Mouse (Mus musculus): ENCODE results near the gene Gm20388. TPM values are rescaled to one million over a fixed set of nuclear protein-coding genes. Genes with fewer than 3 reads are reported as not detected.

Gm20388 gene
- total and polyA plus RNA-seq, 2 experiments from 2014 or later = 51.3 TPM; not detected in 1

DNA sequence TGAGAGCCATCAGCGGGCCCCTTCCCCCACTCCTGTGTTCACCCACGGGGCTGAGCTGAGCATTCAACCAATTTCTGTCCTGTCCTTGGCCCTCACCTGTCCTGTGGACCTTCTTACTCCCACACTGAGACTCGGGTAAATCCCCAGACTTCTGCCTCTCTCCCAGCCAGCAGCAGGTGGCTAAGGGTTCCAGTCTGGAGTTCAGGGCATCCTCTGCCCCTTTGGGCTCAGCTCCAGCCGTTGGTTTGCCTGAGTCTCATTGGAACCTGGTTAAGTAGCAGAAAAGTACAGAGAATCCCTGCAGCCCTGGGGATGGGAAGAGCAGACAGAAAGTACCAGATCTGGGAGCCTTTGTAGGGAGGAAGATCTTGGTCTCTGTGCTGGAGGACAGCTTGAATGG is 321.8 kb downstream of the Gm20388 start:
- Histone ChIP-seq H3K36me3 (ENCODE audit: insufficient read depth) (no peaks in the 10 kb centered on the region), H3K27ac (ENCODE audit: low read depth, low read length) (no peak overlapping the region), H3K9me3 (ENCODE audit: low read length) (no peaks in the 10 kb centered on the region), H3K4me2 (ENCODE audit: low read depth) (peak overlapping the region; percentile 82), H3K4me3 (ENCODE audit: low read depth, low read length) (peak overlapping the region; percentile 19), H3K9ac (0 out of 2 replicates have a peak overlapping the region, but pooled peaks have one; percentile 18), H3K27me3 (ENCODE audit: insufficient read depth, low read length) (no peaks in the 10 kb centered on the region; the same call in 1 of the 2 replicates), H3K4me1 (ENCODE audit: insufficient read depth) (peaks cover 9% of the 10 kb centered on the region; the same call in 1 of the 2 replicates)
- no peak for TF ChIP-seq CTCF (IDR thresholded peaks at IDR 0.05; ENCODE audit: low read depth)
- no peak for DNase-seq
- no peak for ATAC-seq
- 39% methylated on average over 4 of the region's 4 CpGs for WGBS

DNA sequence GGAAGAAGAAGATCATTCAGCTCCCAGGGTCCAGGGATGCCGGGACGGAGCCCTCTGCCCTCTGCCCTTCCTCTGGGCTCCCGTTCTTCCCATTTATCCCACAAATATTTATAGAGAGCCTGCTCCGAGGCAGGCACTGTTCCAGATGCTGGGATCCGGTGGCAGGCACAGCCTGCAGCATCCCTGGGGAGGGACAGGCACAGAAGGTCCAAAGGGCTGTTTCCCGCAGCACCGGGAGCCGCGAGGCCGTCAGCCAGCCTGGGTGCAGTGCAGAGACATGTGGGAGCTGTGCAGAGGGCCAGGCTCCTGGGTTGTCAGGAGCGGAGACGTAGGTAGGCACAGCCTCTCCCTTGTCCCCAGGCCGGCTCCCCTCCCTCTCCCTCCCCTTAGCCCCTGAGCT is 322.3 kb downstream of the Gm20388 start:
- peak overlapping the region; percentile 19 for H3K4me3 ChIP-seq (ENCODE audit: low read depth, low read length)
- no peak for DNase-seq
- H3K9ac ChIP-seq = peak overlapping the region; percentile 18; the same call in 1 of the 2 replicates
- TF ChIP-seq CTCF (IDR thresholded peaks at IDR 0.05; ENCODE audit: low read depth) = no peak
- no peak overlapping the region for H3K27ac ChIP-seq (ENCODE audit: low read depth, low read length)
- H3K36me3 ChIP-seq (ENCODE audit: insufficient read depth) = no peaks in the 10 kb centered on the region
- WGBS = 28% methylated on average over 13 of the region's 13 CpGs
- no peaks in the 10 kb centered on the region; the same call in 1 of the 2 replicates for H3K27me3 ChIP-seq (ENCODE audit: insufficient read depth, low read length)
- peak overlapping the region; percentile 82 for H3K4me2 ChIP-seq (ENCODE audit: low read depth)
- H3K9me3 ChIP-seq (ENCODE audit: low read length) = no peaks in the 10 kb centered on the region
- peaks cover 9% of the 10 kb centered on the region; the same call in 1 of the 2 replicates for H3K4me1 ChIP-seq (ENCODE audit: insufficient read depth)
- no peak for ATAC-seq

DNA sequence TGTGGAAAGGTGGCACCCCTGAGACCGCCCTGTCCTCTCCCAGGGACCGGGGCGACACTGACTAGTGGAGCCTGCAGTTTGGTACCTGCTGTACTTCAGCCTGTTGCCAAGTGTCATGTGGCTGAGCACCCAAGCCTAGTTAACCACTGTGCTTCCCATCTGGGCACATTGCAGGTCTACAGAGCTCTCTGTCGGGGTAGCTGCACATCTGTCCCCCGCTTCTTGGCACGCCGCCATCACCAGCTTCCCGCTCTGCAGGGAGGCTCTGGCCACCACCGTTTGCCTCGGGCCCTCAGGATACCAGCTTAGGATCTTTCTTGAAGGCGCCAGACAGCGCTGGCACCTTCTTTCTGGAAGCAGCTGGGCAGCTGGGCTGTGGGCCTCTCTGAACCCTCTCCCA is 323.8 kb downstream of the Gm20388 start:
- Histone ChIP-seq H3K27ac (ENCODE audit: low read depth, low read length) (no peak overlapping the region), H3K36me3 (ENCODE audit: insufficient read depth) (no peaks in the 10 kb centered on the region), H3K9me3 (ENCODE audit: low read length) (no peaks in the 10 kb centered on the region), H3K4me2 (ENCODE audit: low read depth) (0 out of 2 replicates have a peak overlapping the region, but pooled peaks have one; percentile 2), H3K27me3 (ENCODE audit: insufficient read depth, low read length) (no peaks in the 10 kb centered on the region; the same call in 1 of the 2 replicates), H3K4me1 (ENCODE audit: insufficient read depth) (peaks cover 9% of the 10 kb centered on the region; the same call in 1 of the 2 replicates), H3K9ac (no peak overlapping the region), H3K4me3 (ENCODE audit: low read depth, low read length) (no peak overlapping the region)
- no peak for TF ChIP-seq CTCF (IDR thresholded peaks at IDR 0.05; ENCODE audit: low read depth)
- 47% methylated on average over 12 of the region's 12 CpGs for WGBS
- ATAC-seq (no peak), DNase-seq (no peak)

DNA sequence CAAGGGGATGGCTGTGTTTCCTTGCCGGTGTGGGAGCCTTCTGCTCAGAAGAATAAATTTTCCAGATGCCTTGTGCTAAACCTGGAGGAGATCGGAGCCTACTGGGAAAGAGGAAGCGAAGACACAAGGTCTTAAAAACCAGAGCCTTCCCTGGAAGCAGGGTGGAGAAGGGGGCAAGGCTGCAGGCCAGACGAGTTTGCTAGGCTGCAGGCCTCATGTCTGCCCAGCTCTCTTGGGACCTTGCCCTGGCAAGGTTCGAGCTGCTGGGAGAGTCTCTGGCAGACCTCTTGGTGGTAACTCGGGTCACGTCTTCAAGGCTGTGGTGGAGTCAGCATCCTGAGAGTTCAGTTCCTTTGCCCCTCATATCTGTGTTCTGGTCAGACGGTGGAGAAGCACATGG is 324.2 kb downstream of the Gm20388 start:
- H3K9me3 ChIP-seq (ENCODE audit: low read length) = no peaks in the 10 kb centered on the region
- no peak for TF ChIP-seq CTCF (IDR thresholded peaks at IDR 0.05; ENCODE audit: low read depth)
- peaks cover 4% of the 10 kb centered on the region; the same call in 1 of the 2 replicates for H3K4me1 ChIP-seq (ENCODE audit: insufficient read depth)
- no peaks in the 10 kb centered on the region for H3K36me3 ChIP-seq (ENCODE audit: insufficient read depth)
- H3K9ac ChIP-seq = no peak overlapping the region
- H3K4me2 ChIP-seq (ENCODE audit: low read depth) = 0 out of 2 replicates have a peak overlapping the region, but pooled peaks have one; percentile 2
- H3K27me3 ChIP-seq (ENCODE audit: insufficient read depth, low read length) = no peaks in the 10 kb centered on the region; the same call in 1 of the 2 replicates
- ATAC-seq = no peak
- no peak for DNase-seq
- no peak overlapping the region for H3K4me3 ChIP-seq (ENCODE audit: low read depth, low read length)
- WGBS = 62% methylated on average over 8 of the region's 8 CpGs
- no peak overlapping the region for H3K27ac ChIP-seq (ENCODE audit: low read depth, low read length)

DNA sequence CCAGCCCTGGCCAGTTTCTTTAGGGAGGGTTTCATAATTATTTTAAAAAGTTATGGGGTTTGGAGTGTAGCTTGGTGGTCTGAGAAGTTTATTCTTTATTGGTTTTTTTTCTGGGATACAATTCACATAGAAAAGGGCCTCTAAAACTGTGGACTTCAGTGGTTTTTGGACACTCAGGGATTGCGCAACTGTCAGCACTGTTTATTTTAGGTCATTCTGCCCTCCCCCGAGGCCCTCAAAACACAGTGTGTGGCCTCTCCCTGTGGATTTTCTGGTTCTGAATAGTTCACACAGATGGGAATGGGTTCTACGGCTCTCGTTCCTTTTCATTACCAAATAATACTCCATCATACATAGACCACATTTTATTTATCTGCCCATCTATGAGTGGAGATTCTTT is 332.6 kb downstream of the Gm20388 start:
- Histone ChIP-seq H3K27ac (ENCODE audit: low read depth, low read length) (no peak overlapping the region), H3K4me1 (ENCODE audit: insufficient read depth) (no peaks in the 10 kb centered on the region), H3K36me3 (ENCODE audit: insufficient read depth) (no peaks in the 10 kb centered on the region), H3K9me3 (ENCODE audit: low read length) (no peaks in the 10 kb centered on the region), H3K4me3 (ENCODE audit: low read depth, low read length) (no peak overlapping the region), H3K4me2 (ENCODE audit: low read depth) (no peak overlapping the region), H3K9ac (no peak overlapping the region), H3K27me3 (ENCODE audit: insufficient read depth, low read length) (no peaks in the 10 kb centered on the region)
- no peak for ATAC-seq
- TF ChIP-seq CTCF (IDR thresholded peaks at IDR 0.05; ENCODE audit: low read depth) = no peak
- DNase-seq = no peak
- WGBS = 91% methylated on average over 4 of the region's 4 CpGs

DNA sequence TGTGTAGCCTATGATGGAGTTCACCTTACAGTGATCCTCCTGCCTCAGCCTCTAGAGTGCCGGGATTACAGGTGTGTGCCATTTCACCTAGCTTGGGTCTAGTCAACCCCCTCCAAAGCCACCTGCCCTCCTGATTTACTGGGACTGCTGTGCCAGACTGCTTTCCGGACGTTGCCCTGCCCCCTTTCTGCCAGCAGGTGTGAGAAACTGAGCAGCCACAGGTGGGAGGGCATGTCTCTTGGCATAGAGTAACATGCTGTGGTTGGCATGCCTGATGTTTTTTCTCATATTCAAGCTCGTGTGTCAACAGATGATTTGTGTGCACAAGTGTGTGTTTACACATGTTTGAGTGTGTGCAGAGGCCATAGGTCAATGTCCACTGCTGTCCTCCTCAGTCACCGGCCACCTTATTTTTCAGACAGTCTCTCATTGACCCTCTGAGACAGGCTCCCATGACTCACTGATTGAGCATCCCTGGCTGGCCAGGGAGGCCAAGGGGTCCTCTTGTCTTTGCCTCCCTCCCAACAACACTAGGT is 333.3 kb downstream of the Gm20388 start:
- no peak for TF ChIP-seq CTCF (IDR thresholded peaks at IDR 0.05; ENCODE audit: low read depth)
- no peak overlapping the region for H3K4me3 ChIP-seq (ENCODE audit: low read depth, low read length)
- H3K9me3 ChIP-seq (ENCODE audit: low read length) = no peaks in the 10 kb centered on the region
- 93% methylated on average over 5 of the region's 5 CpGs for WGBS
- ATAC-seq = no peak
- H3K4me1 ChIP-seq (ENCODE audit: insufficient read depth) = no peaks in the 10 kb centered on the region
- no peaks in the 10 kb centered on the region for H3K27me3 ChIP-seq (ENCODE audit: insufficient read depth, low read length)
- H3K9ac ChIP-seq = no peak overlapping the region
- H3K36me3 ChIP-seq (ENCODE audit: insufficient read depth) = no peaks in the 10 kb centered on the region
- H3K4me2 ChIP-seq (ENCODE audit: low read depth) = no peak overlapping the region
- H3K27ac ChIP-seq (ENCODE audit: low read depth, low read length) = no peak overlapping the region
- DNase-seq = no peak

DNA sequence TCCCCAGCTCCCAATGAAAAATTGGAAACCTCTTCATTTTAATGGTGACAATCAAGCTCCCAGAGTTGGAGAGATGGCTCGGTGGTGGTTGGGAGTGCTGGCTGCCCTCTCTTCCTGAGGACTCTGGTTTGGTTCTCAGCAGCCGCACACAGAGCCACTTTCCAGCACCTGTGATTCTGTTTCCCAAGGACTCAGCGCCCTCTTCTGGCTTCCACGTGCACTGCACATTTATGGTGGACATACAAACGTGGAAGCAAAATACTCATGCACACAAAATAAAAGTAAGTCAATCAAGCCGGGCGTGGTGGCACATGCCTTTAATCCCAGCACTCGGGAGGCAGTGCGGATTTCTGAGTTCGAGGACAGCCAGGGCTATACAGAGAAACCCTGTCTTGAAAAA is 333.9 kb downstream of the Gm20388 start:
- ATAC-seq = no peak
- no peaks in the 10 kb centered on the region for H3K36me3 ChIP-seq (ENCODE audit: insufficient read depth)
- no peaks in the 10 kb centered on the region for H3K27me3 ChIP-seq (ENCODE audit: insufficient read depth, low read length)
- H3K9me3 ChIP-seq (ENCODE audit: low read length) = no peaks in the 10 kb centered on the region
- no peak for DNase-seq
- H3K4me1 ChIP-seq (ENCODE audit: insufficient read depth) = no peaks in the 10 kb centered on the region
- H3K4me2 ChIP-seq (ENCODE audit: low read depth) = no peak overlapping the region
- TF ChIP-seq CTCF (IDR thresholded peaks at IDR 0.05; ENCODE audit: low read depth) = peak; percentile 34
- no peak overlapping the region for H3K4me3 ChIP-seq (ENCODE audit: low read depth, low read length)
- WGBS = 93% methylated on average over 10 of the region's 10 CpGs
- H3K9ac ChIP-seq = no peak overlapping the region
- H3K27ac ChIP-seq (ENCODE audit: low read depth, low read length) = no peak overlapping the region

Data from forebrain, postnatal 0 days (tissue).